Mouse (Mus musculus): ENCODE results near the gene AC170998.1.
A peak's percentile ranks its signal among the peaks of the same experiment; 100 is the strongest.
"Not testable (repeated sequence)": the region's sequence is repeated elsewhere in the genome, so short reads cannot be mapped to it uniquely, and the experiment has no call there.

AC170998.1 gene

DNA sequence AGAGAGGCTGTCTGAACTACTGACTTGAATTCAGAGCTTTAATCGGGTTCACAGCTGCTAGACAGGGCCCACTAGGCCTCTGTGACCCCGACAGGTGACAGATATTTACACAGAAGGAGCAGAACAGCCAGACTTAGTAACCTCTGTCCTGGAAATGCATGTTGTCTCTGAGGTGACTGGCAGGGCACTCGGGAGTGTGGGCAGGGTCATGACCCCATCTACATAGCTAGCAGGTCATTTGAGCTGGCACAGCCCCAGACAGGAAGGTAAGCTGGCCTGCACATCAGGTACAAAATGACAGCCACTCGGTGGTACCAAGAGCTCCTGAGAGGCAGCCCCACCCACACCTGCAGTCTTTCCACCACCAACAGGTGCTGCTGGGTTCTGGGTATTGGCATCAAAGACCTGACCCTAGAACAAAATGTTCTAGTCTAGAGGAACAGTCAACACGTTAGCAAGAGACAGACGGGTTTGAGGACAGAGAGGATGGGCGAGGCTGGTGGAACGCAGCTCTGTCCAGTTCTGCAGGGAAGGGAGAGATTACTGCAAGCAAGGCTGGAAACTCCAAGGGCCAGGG lies 34.9 kb downstream of the AC170998.1 start:
- no peak for DNase-seq

DNA sequence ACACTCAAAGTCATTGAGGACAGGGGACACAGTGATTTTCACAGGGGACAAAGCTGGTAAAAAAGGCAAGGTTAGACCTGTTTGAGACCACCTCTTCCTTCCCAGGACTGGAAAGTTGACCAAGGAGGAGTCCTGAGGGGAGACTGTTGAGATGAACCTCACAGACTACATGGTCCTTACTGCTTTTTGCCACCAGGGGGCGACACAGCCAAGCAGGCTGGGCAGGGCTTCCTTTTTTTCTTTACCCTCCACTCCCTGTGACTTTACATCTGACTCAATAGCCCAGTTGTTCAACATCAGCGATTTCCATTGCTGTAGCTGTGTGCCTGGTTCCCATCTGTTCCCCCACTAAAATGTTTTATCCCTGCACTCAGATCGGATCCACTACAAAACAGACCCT lies 36.0 kb downstream of the AC170998.1 start:
- DNase-seq = peak; percentile 85

DNA sequence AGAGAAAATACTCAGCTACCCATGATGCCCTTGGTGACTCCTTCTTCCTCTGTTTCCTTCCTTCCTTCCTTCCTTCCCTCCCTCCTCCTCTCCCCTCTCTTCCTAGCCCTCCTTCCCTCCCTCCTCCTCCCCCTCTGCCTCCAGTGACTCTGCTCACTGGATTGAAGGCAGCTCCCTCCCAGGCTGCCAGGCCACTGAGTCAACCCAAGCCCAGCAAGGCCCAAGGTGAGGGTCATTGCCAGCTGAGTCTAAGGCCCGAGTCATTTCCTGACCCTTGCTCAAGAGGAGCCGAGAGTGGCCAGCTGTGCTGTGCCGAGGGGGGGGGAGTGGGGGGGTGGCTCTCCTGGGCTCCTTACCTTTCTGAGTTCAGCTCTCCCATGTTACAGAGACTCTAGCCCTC lies 40.3 kb downstream of the AC170998.1 start:
- DNase-seq = no peak

DNA sequence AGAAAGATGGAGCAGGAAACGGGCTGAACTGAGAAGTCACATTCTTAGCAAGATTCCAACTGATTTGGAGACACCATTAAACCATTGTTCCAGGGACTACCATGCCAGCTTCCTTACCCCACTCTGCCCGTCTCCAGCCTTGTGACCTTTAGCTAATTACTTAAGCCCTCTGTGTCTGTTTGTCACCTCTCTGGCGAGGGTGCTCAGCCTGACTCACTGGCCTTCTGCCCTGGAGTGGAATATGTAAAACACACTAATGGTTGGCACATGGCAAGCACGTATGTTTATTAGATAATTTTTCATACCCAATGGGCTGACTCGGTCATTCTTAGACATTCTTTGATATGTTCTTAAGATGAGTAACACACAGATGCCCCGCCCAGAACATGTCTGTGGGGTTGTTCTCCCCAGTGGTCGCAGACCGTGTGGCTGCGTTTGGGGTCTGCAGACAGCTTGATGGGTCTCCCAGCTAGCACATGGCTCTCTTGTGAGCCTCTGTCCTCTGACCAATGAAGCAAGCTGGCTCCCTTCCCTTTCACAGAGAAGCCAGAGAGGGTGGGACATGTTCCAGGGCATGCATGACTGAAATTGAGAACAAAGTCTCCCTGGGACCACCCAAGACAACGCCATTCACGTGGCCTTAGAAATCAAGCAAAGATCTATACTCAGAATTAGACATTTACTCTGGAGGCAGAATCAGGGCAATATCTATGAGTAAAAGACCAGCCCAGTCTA lies 41.1 kb downstream of the AC170998.1 start:
- DNase-seq = no peak

DNA sequence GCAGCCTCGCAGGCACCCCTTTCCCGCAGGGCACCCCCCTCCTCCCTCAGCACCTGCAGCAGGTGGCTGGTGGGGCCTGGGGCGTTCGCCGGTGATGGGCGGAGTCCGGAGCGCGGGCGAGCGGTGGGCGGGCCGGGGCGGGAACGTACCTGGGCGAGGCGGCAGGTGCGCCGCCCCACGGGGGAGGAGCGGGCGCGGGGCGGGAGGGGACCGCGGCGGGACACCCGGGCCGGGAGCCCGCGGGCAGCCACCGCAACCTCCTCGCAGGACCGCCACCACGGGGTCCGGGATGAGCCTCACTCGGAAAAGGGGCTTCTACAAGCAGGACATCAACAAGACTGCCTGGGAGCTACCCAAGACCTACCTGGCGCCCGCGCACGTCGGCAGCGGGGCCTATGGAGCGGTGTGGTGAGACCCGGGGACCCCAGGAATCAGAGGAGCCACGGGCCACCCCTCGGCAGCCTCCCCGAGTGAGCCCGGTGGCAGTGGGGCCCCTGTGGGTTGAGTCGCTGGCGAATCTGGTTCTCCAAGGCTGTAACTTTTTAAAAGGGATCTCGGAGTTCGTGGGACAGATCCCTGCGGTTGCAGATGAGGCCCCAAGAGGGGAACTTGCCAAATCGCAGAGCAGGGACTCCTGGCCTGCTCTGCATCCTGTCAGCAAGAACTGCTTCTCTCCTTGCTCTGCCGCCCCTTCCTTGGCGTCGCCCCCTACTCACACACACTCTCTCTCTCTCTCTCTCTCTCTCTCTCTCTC lies 43.4 kb downstream of the AC170998.1 start, which contains the start of gene Mapk13:
TSS of gene Mapk13 (plus strand) at position 177 of the 754 bp plus-strand sequence.
- DNase-seq = peak; percentile 30

DNA sequence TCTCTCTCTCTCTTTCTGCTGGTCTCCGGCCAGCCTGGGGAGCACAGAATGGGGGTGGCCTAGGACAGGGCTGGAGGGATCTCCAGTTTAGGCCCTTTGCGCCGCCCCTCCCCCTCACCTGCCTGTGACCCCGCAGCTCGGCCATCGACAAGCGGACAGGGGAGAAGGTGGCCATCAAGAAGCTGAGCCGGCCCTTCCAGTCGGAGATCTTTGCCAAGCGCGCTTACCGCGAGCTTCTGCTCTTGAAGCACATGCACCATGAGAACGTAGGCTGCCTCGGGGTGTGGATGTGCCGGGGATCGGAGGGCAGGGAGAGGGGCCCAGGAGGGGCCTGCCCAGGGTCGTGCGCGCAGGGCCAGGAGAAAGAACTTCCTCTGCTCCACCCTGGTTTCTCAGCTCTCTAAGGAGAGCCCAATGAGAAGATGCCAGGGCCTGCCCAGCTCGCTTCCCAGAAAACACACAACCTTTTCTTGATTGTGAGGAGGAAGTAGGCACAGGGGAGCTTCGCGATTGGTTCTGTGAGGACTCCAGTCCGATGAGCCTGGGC lies 44.1 kb downstream of the AC170998.1 start:
- DNase-seq = peak; percentile 16

DNA sequence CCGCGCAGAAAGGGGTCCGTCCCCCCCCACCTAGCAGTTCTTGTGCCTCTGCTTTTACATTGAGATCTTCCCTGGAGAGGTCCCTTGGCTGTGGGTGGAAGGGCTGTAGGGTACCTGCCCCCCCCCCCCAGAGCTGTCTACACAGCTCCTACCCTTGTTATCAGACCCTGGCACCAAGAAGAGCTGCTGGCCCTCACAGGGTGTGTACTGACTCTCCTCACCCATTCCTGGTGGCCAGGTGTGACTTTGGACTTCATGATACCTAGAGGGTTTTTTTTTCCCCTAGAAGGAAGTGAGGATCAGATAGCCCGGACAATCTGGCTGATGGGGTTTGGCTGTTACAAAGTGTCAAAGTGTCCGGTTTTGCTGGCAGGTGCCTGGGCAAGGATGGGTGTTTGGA lies 45.4 kb downstream of the AC170998.1 start:
- DNase-seq = no peak

DNA sequence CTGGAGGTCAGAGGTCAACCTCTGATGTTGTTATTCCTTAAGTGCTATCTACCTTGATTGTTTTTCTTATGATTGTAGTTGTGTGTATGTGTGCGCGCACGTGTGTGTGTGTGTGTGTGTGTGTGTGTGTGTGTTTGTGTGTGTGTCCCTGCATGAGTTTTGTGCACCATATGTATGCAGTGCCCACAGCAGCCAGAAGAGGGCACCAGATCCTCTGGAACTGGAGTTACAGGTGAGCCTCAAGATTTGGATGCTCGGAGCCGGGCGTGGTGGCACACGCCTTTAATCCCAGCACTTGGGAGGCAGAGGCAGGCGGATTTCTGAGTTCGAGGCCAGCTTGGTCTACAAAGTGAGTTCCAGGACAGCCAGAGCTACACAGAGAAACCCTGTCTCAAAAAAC lies 48.4 kb downstream of the AC170998.1 start:
- DNase-seq = not testable (repeated sequence)

DNA sequence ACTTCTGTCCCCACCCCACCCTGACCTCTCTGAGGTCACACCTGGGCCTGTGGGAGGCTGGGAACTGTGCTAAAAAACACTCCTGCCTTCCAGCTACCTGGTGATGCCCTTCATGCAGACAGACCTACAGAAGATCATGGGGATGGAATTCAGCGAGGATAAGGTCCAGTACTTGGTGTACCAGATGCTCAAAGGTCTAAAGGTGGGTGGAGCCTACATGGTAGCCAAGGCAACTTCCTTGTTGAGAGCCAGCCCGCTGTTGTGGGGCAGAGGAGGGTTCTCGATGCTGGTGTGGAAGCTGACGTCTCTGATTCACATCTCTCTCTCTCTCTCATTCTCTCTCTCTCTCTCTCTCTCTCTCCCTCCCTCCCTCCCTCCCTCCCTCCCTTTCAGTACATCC lies 49.3 kb downstream of the AC170998.1 start:
- DNase-seq = no peak

Data from lung, postnatal 14 days (tissue).